Mouse (Mus musculus) cerebellum, adult 11-12 months (tissue): ENCODE data around the gene D030056L22Rik.

ENCODE experiments used
- DNase-seq: peaks from one replicate; pipeline ENCODE4 v3.0.0; 2022

The D030056L22Rik gene

GRCm38 (mm10) chr19:18735901-18736300 is 22.9 kb downstream of the D030056L22Rik start:
- no peak for DNase-seq

GRCm38 (mm10) chr19:18739146-18739545 is 26.2 kb downstream of the D030056L22Rik start:
- no peak for DNase-seq

GRCm38 (mm10) chr19:18743946-18744345 is 31.0 kb downstream of the D030056L22Rik start:
- no peak for DNase-seq

GRCm38 (mm10) chr19:18746576-18747340 is 33.8 kb downstream of the D030056L22Rik start:
- no peak for DNase-seq

GRCm38 (mm10) chr19:18747379-18747778 is 34.4 kb downstream of the D030056L22Rik start:
- no peak for DNase-seq

GRCm38 (mm10) chr19:18749598-18750339 is 36.8 kb downstream of the D030056L22Rik start, which contains the start of gene Trpm6:
TSS of gene Trpm6 (plus strand) at chr19:18749983.
- no peak for DNase-seq

- no peak for DNase-seq
Observed at GRCm38 (mm10) chr19:18757191-18757590, 44.2 kb downstream of the D030056L22Rik start.

GRCm38 (mm10) chr19:18757706-18758105 is 44.7 kb downstream of the D030056L22Rik start:
- DNase-seq, result no peak

- DNase-seq, result no peak
Observed at GRCm38 (mm10) chr19:18758269-18758668, 45.3 kb downstream of the D030056L22Rik start.

- no peak for DNase-seq
Observed at GRCm38 (mm10) chr19:18758916-18759315, 45.9 kb downstream of the D030056L22Rik start.

GRCm38 (mm10) chr19:18766399-18766798 is 53.4 kb downstream of the D030056L22Rik start:
- no peak for DNase-seq
